Mouse (Mus musculus) neural tube, embryonic 11.5 days (tissue): ENCODE data around the gene Aldh1l1. TPM values are rescaled to one million over a fixed set of nuclear protein-coding genes. Genes with fewer than 3 reads are reported as not detected.
"Not testable (repeated sequence)": the region's sequence is repeated elsewhere in the genome, so short reads cannot be mapped to it uniquely, and the experiment has no call there.

ENCODE experiments used
- ATAC-seq: fragments of 200-750 bp; cut with Nextera tagmentation; 2 replicates; pipeline ENCODE4 v1.8.0; 2017; ENCODE audit warnings: moderate number of reproducible peaks, mild to moderate bottlenecking, moderate TSS enrichment, moderate library complexity; ENCODE audit not compliant: insufficient read depth, low FRiP score, low TSS enrichment
- DNase-seq: peaks from one replicate; pipeline ENCODE4 v3.0.0-alpha.2; 2015; ENCODE audit warnings: low spot score
- H3K27ac ChIP-seq: fragments of 300-500 bp; sonication (generic); 2 replicates; pipeline ENCODE4 v1.5.1; 2014; ENCODE audit warnings: low read depth, mild to moderate bottlenecking, low read length
- H3K27me3 ChIP-seq: fragments of 300-500 bp; sonication (generic); 2 replicates; pipeline ENCODE4 v1.6.1; 2014; ENCODE audit warnings: mild to moderate bottlenecking, low read length, mixed read lengths; ENCODE audit not compliant: control insufficient read depth, insufficient read depth
- H3K36me3 ChIP-seq: fragments of 300-500 bp; sonication (generic); 2 replicates; pipeline ENCODE4 v1.6.1; 2014; ENCODE audit warnings: mild to moderate bottlenecking, low read length, moderate library complexity, mixed read lengths; ENCODE audit not compliant: control insufficient read depth, insufficient read depth
- H3K4me1 ChIP-seq: fragments of 300-500 bp; sonication (generic); 2 replicates; pipeline ENCODE4 v1.6.1; 2014; ENCODE audit warnings: low read length, mixed read lengths; ENCODE audit not compliant: control insufficient read depth, insufficient read depth
- H3K4me2 ChIP-seq: fragments of 300-500 bp; sonication (generic); 2 replicates; pipeline ENCODE4 v1.6.1; 2014; ENCODE audit warnings: low read depth, mild to moderate bottlenecking, moderate library complexity
- H3K4me3 ChIP-seq: fragments of 300-500 bp; sonication (generic); 2 replicates; pipeline ENCODE4 v1.5.1; 2014; ENCODE audit warnings: low read depth, low read length
- H3K9ac ChIP-seq: fragments of 300-500 bp; sonication (generic); 2 replicates; pipeline ENCODE4 v1.6.1; 2014; ENCODE audit warnings: mild to moderate bottlenecking, low read length
- H3K9me3 ChIP-seq: fragments of 300-500 bp; sonication (generic); 2 replicates; pipeline ENCODE4 v1.6.1; 2016; ENCODE audit warnings: low read length; ENCODE audit not compliant: control insufficient read depth
- WGBS: fragments of 180-500 bp; shearing (Covaris S2); extraction: QIAGEN DNeasy Blood & Tissue Kit; methylation state at CpG from one replicate; pipeline ENCODE4 v1.1.7; 2014; 5-methylcytosine and 5-hydroxymethylcytosine counted together
- polyA plus RNA-seq: library from polyadenylated mRNA; unstranded; fragments of >200 nt; fragmentation: Nextera tagmentation; extraction: Ambion mirVana; gene quantifications from 2 replicates; pipeline ENCODE4 v1.2.1, GENCODE M21; 2014

The Aldh1l1 gene
- polyA plus RNA-seq, 1 experiment from 2014 or later, result 0.97 TPM

GRCm38 (mm10) chr6:90624184-90624583 is 138.0 kb downstream of the Aldh1l1 start:
- no peak overlapping the region for H3K27ac ChIP-seq

GRCm38 (mm10) chr6:90624733-90625132 is 138.5 kb downstream of the Aldh1l1 start:
- H3K36me3 ChIP-seq, result no peaks in the 10 kb centered on the region
- no peaks in the 10 kb centered on the region for H3K27me3 ChIP-seq
- H3K9me3 ChIP-seq, result no peaks in the 10 kb centered on the region
- no peak overlapping the region for H3K27ac ChIP-seq
- H3K4me3 ChIP-seq, result no peak overlapping the region
- no peak overlapping the region for H3K4me2 ChIP-seq
- no peak overlapping the region for H3K9ac ChIP-seq
- DNase-seq (no peak), ATAC-seq (no peak)
- H3K4me1 ChIP-seq, result no peaks in the 10 kb centered on the region
- 74% methylated on average over 11 of the region's 11 CpGs for WGBS

More at GRCm38 (mm10) chr6:90624184-90624583, 138.0 kb downstream of the Aldh1l1 start:
- no peaks in the 10 kb centered on the region for H3K4me1 ChIP-seq
- H3K9ac ChIP-seq, result no peak overlapping the region
- ATAC-seq, result no peak
- H3K36me3 ChIP-seq, result no peaks in the 10 kb centered on the region
- no peak overlapping the region for H3K4me2 ChIP-seq
- DNase-seq, result no peak
- no peaks in the 10 kb centered on the region for H3K9me3 ChIP-seq
- no peaks in the 10 kb centered on the region for H3K27me3 ChIP-seq
- no peak overlapping the region for H3K4me3 ChIP-seq
- WGBS, result 91% methylated on average over 6 of the region's 6 CpGs

DNA sequence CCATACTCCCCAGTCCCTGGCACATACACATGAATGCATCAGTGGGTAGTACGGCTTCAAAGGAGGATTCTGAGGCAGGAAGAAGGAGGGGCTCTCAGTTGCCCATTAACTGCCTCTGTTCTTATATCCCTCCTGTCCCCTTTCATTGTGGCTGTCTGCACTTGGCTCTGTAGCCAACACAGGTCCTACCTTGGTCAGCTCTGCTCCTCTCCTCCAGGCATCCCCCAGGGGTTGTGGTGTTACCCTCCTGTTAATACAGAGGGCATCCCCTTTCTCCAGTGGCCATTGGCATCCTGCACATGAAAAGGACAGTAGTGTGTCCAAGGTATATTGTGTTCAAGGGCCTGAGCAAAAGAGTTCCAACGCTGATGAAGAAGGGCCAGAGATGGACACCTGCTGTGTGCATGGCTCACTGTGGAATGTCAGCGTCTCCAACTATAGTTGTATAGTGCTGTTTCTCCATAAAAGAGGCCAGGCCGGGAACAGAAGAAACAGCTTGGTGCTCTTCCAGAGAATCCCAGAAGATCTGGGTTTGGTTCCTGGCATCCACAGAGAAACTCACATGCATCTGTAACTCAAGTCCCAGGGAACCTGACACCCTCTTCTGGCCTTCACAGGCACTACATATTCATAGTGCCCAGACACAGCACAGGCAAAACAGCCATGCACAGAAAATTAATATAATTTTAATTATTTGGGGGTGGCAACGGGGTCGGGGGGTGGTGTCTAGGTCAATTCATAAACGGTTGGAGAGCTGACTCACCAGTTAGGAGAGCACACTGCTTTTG is 139.2 kb downstream of the Aldh1l1 start:
- ATAC-seq, result no peak
- H3K4me3 ChIP-seq, result no peak overlapping the region
- WGBS, result 81% methylated on average over 7 of the region's 7 CpGs
- no peak overlapping the region for H3K9ac ChIP-seq
- no peak overlapping the region for H3K27ac ChIP-seq
- no peak for DNase-seq
- H3K36me3 ChIP-seq, result no peaks in the 10 kb centered on the region
- H3K27me3 ChIP-seq, result no peaks in the 10 kb centered on the region
- no peaks in the 10 kb centered on the region for H3K4me1 ChIP-seq
- no peaks in the 10 kb centered on the region for H3K9me3 ChIP-seq
- no peak overlapping the region for H3K4me2 ChIP-seq

GRCm38 (mm10) chr6:90627556-90627955 is 141.3 kb downstream of the Aldh1l1 start:
- no peak overlapping the region for H3K9ac ChIP-seq
- no peaks in the 10 kb centered on the region for H3K27me3 ChIP-seq
- no peaks in the 10 kb centered on the region for H3K4me1 ChIP-seq
- H3K4me3 ChIP-seq, result no peak overlapping the region
- H3K9me3 ChIP-seq, result no peaks in the 10 kb centered on the region
- DNase-seq (no peak), ATAC-seq (no peak)
- WGBS, result 84% methylated on average over 4 of the region's 4 CpGs
- H3K36me3 ChIP-seq, result no peaks in the 10 kb centered on the region
- H3K4me2 ChIP-seq, result no peak overlapping the region
- H3K27ac ChIP-seq, result no peak overlapping the region

DNA sequence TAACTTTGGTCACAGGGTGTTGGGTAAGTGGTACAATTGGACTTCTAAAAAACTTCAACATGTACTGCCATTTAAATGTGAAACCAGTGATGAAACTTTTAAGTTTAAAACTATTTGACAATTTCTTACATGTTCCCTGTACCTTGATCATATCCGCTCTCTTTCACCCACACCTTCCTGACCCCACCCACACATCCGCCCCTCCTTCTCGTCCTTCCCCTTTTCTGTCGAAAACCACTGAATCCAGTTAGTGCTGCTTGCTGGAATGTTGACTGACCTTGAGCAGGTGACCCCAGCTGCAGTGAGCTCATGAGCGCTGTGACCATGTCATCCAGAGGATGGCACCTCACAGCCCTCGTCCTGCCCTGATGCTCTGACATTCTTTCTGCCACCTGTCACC is 143.3 kb downstream of the Aldh1l1 start:
- 89% methylated on average over 6 of the region's 6 CpGs for WGBS
- no peaks in the 10 kb centered on the region for H3K27me3 ChIP-seq
- ATAC-seq (no peak), DNase-seq (no peak)
- H3K27ac ChIP-seq, result no peak overlapping the region
- no peak overlapping the region for H3K4me2 ChIP-seq
- no peaks in the 10 kb centered on the region for H3K36me3 ChIP-seq
- H3K9me3 ChIP-seq, result no peaks in the 10 kb centered on the region
- no peak overlapping the region for H3K9ac ChIP-seq
- H3K4me3 ChIP-seq, result no peak overlapping the region
- H3K4me1 ChIP-seq, result no peaks in the 10 kb centered on the region

DNA sequence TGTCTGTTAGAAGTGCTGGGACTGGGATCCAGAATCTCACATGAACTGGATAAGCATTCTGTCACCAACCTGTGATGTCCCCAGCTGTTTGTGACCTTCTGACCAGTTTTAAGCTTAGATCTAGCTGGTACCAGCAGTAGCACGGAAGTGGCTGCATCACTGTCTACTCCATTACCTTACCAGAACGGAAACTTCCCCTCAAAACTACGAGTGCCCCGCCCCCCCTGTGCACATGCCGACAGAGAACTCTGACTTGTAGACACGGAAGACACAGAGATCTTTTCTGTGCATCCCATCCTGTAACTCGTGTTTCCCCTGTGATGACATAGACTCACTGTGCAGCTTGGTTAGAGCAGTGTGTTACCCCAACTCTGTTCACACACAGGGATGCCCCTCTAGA is 144.2 kb downstream of the Aldh1l1 start:
- Histone ChIP-seq H3K4me2 (no peak overlapping the region), H3K9ac (no peak overlapping the region), H3K36me3 (no peaks in the 10 kb centered on the region), H3K4me3 (no peak overlapping the region), H3K9me3 (no peaks in the 10 kb centered on the region), H3K4me1 (no peaks in the 10 kb centered on the region), H3K27me3 (no peaks in the 10 kb centered on the region), H3K27ac (no peak overlapping the region)
- ATAC-seq (no peak), DNase-seq (no peak)
- 90% methylated on average over 7 of the region's 7 CpGs for WGBS

DNA sequence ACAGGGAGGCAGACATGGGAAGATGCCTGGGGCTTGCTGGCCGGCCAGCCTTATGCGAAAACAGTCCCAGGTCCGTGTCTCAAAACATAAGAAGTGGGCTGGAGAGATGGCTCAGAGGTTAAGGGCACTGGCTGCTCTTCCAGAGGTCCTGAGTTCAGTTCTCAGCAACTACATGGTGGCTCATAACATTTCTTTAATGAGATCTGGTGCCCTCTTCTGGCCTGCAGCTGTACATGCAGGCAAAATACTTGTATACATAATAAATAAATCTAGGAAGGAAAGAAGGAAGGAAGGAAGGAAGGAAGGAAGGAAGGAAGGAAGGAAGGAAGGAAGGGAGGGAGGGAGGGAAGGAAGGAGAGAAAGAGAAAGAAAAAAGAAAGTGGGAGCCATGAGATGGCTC is 146.3 kb downstream of the Aldh1l1 start:
- not testable (repeated sequence) for H3K4me3 ChIP-seq, H3K4me1 ChIP-seq, H3K27me3 ChIP-seq, DNase-seq, ATAC-seq, H3K4me2 ChIP-seq, H3K36me3 ChIP-seq, H3K9me3 ChIP-seq, H3K9ac ChIP-seq, H3K27ac ChIP-seq
- 71% methylated on average over 3 of the region's 3 CpGs for whole genome bisulfite sequencing

- no peaks in the 10 kb centered on the region for H3K9me3 ChIP-seq
- H3K4me3 ChIP-seq, result no peak overlapping the region
- no peak overlapping the region for H3K9ac ChIP-seq
- H3K27me3 ChIP-seq, result no peaks in the 10 kb centered on the region
- no peak for DNase-seq
- H3K4me2 ChIP-seq, result no peak overlapping the region
- no peaks in the 10 kb centered on the region for H3K4me1 ChIP-seq
- H3K27ac ChIP-seq, result no peak overlapping the region
- 24% methylated on average over 4 of the region's 4 CpGs for WGBS
- H3K36me3 ChIP-seq, result no peaks in the 10 kb centered on the region
- no peak for ATAC-seq
Measured at GRCm38 (mm10) chr6:90635081-90635480, 148.9 kb downstream of the Aldh1l1 start.

DNA sequence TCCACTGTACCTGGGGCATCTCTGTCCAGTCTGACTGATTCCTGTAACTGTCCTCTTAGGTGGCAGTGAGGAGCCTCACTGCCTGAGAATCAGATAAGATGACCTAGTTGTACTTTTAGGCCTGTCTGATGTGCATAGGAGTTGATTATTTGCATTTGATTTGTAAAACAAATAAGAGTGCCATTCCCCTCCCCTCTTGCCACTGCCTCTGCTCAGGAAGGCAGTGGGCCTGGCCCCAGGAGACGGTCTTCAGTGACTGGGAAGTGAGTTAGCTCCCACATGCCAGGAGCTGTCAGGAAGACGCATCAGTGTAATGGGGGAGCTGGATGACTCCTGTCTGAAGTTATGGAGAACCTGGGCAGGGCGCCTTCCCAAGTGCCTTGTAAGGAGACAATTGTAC is 149.4 kb downstream of the Aldh1l1 start:
- Histone ChIP-seq H3K4me2 (no peak overlapping the region), H3K27ac (no peak overlapping the region), H3K27me3 (no peaks in the 10 kb centered on the region), H3K9ac (no peak overlapping the region), H3K4me3 (no peak overlapping the region), H3K4me1 (no peaks in the 10 kb centered on the region), H3K36me3 (no peaks in the 10 kb centered on the region), H3K9me3 (no peaks in the 10 kb centered on the region)
- WGBS, result 55% methylated on average over 3 of the region's 3 CpGs
- ATAC-seq (no peak), DNase-seq (no peak)
